Mouse (Mus musculus) cerebellum, postnatal 14 days (tissue): Measurements from ENCODE around the gene Lyg1.

Source experiments
- DNase-seq, 2 experiments: peaks; one replicate each; pipeline ENCODE4 v3.0.0; 2021; ENCODE audit warnings: mixed read lengths in 2 of 2

Gene Lyg1

DNA sequence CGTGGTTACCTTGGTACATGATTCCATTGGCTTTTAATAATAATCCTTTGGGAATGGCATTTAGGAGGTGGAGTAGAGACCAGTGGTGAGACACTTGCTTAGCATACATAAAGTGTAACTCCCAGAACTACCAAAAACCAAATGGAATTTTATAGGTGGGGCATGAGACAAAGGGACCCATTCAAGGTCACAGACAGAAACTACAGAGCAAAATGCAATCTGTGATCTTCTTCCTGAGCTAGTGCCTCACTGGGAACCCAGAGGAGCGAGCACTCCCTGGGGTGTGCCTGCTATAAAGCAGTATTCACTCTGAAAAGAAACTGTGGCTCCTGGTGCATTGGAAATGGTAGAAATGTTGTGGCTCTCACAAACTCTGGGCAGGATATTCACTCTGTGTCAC is 8.7 kb downstream of the Lyg1 start:
- DNase-seq, result no peak

GRCm38 (mm10) chr1:37931806-37932205 is 25.8 kb downstream of the Lyg1 start:
- no peak for DNase-seq

DNA sequence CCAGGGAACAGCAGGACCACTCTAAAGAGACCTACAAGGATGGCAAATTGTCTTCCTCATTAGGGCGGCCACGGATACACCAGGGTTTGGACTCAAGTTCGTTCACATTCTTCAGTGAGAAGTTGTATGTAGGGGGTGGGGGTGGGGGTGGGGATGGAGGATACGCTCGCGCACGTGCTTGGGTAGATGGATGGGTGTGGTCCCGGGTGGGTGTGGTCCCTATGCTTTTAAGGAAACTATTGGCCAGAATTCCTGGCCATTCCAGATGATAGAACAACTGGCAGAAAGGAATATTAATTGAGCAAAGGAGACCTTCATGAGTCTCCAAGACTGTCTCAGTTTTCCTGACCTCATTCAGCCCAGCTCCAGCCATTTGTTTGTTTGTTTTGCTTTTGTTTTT is 31.6 kb downstream of the Lyg1 start:
- DNase-seq, result no peak

- peak; percentile 45 to 52 for DNase-seq
Measured at GRCm38 (mm10) chr1:37922536-37922935, 35.0 kb downstream of the Lyg1 start.

DNA sequence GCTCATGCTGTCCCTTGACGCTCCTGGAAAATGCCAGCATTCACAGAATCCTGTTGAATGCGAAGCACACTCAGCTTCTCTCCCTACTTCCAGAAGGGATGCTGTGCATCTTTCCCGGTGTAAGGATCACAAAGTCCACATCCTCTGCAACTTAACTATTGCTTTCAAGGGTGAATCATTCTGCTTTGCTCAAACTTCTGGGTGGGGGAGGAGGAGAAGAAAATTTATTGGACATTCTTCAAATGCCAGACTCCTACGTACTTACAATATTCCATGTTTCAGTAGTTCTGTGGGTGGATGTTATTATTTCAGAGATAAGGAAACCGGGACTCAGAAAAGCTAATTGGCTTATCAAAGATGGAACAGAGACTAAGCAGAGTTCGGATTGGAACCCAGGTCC is 39.5 kb downstream of the Lyg1 start:
- no peak for DNase-seq

DNA sequence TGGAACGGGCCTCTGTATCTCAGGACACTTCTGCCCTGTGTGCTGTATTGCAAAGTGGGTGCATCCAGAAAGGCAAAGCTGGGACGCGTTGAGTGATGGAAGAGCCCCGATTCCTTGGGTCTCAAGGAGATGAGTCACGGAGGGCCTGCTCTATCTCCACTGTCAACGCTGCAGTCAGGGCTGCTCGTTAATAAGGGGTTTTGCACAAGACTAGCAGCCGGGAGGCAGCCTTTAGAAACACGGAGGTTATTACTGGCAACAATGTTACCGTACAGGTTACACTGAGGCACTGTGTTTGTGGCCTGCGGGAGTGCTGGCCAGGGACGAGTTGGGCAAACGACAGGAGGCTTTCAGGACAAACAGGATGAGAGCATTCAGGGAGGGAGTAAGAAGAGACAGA is 39.9 kb downstream of the Lyg1 start:
- no peak for DNase-seq

GRCm38 (mm10) chr1:37916393-37916792 is 41.2 kb downstream of the Lyg1 start, which contains the start of gene Lyg2:
TSS of gene Lyg2 (minus strand) at chr1:37916493.
- DNase-seq, result no peak

- DNase-seq, result no peak
Measured at GRCm38 (mm10) chr1:37912751-37913150, 44.8 kb downstream of the Lyg1 start.

DNA sequence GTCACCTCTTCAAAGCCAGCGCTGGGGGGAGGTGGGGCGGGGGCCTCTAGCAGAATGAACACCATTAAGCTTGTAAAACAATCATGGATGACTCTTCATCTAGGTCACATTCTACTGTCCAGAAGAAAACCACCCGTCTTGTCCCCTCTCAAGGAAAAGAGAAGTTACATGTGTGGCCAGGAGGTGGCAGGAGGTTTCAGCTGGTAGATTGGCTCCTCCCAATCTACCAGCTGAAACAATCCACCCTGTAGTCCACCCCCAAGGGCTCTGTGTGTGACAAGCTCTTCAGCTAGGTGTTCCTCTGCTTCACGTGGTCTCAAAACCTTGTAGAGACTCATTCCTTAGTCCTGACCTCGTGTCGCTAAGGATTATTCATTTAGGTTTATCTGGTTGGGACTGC is 54.4 kb downstream of the Lyg1 start:
- peak; percentile 22 to 48 for DNase-seq

DNA sequence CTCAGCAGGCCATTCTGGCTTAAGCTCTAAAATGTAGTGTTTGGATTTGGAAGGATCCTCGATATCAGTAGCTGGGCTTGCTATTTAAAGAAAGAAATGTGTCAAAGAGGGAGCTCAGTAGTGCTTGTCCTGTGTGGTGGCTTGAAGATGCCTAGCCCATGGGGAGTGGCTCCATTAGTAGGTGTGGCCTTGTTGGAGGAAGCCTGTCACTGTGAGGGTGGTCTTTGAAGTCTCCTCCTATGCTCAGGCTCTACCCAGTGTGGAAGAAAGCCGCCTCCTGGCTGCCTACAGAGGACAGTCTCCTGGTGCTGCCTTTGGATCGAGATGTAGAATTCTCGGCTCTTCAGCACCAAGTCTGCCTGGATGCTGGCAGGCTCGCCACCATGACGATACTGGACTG is 57.3 kb downstream of the Lyg1 start:
- DNase-seq, result no peak

GRCm38 (mm10) chr1:37899816-37900215 is 57.7 kb downstream of the Lyg1 start:
- no peak for DNase-seq
